Mouse (Mus musculus): ENCODE measurements around the gene Avl9. TPM values are rescaled to one million over a fixed set of nuclear protein-coding genes. Genes with fewer than 3 reads are reported as not detected.

Avl9 gene
- polyA plus RNA-seq, 1 experiment from 2014 or later, result 8.1 TPM

DNA sequence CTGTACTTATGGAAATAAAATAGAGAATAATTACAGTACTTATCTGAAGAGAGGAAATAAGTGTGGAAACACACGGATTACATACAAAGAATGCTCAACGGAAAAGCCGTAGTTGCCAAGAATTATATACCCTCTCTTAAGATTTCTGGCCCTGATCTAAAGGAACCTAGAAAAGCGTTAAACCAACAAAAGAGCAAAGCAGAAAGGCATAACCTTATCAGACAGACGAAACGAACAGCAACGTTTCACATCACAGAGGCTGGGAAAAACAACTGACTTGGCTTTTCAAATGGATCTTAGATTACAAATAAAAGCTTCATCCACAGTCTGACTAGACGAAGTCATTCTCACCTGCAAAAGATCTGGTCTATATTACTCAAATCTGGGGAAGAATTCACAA lies 81.5 kb downstream of the Avl9 start:
- no peaks in the 10 kb centered on the region; the same call in 1 of the 2 replicates for H3K36me3 ChIP-seq (ENCODE audit: control insufficient read depth, insufficient read depth, low read length)
- no peaks in the 10 kb centered on the region for H3K27me3 ChIP-seq (ENCODE audit: control insufficient read depth, insufficient read depth, low read length)
- H3K4me2 ChIP-seq (replicated peaks; ENCODE audit: low read depth), result peak overlapping the region; percentile 77
- no peak for DNase-seq (ENCODE audit: low spot score)
- no peak for TF ChIP-seq CTCF (IDR thresholded peaks at IDR 0.05; ENCODE audit: low read depth)
- TF ChIP-seq EP300 (optimal IDR thresholded peaks at IDR 0.05), result no peak
- H3K9me3 ChIP-seq (ENCODE audit: control insufficient read depth, low read length), result no peaks in the 10 kb centered on the region
- H3K4me3 ChIP-seq (ENCODE audit: low read depth, low read length), result peak overlapping the region; percentile 93
- ATAC-seq (ENCODE audit: low FRiP score, low TSS enrichment), result no peak
- H3K4me1 ChIP-seq (replicated peaks; ENCODE audit: control insufficient read depth, insufficient read depth), result 0 out of 2 replicates have a peak, but pooled peaks cover 4% of the 10 kb centered on the region
- H3K9ac ChIP-seq (ENCODE audit: low read length), result peak overlapping the region; percentile 96
- 2% methylated on average over 8 of the region's 8 CpGs for WGBS
- H3K27ac ChIP-seq (replicated peaks), result peak overlapping the region; percentile 100

DNA sequence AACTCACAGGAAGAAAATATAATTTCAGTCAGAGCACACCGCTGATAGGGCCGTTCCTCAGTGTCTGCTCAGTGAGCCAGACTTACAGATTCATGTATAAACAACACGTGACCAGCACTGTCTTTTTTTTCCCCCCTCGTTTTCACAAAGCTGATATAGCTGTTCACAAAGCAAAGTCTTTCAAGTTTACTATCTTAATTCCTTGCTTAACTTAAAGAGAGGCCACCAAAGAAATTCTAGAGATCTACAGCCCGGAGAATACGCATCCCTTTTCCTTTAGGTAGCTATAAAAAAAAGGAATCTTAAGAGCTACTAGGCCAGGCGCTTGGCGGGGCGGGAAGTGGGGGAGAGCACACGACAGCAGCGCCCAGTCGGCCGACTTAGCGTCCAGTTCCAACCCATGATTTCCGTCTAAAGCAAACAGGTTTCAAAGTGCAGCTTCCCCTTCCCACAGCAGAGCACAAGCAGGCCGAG lies 82.0 kb downstream of the Avl9 start:
- Histone ChIP-seq H3K36me3 (ENCODE audit: control insufficient read depth, insufficient read depth, low read length) (no peaks in the 10 kb centered on the region; the same call in 1 of the 2 replicates), H3K4me1 (replicated peaks; ENCODE audit: control insufficient read depth, insufficient read depth) (0 out of 2 replicates have a peak, but pooled peaks cover 4% of the 10 kb centered on the region), H3K4me3 (ENCODE audit: low read depth, low read length) (peak overlapping the region; percentile 93), H3K27me3 (ENCODE audit: control insufficient read depth, insufficient read depth, low read length) (no peaks in the 10 kb centered on the region), H3K4me2 (replicated peaks; ENCODE audit: low read depth) (peak overlapping the region; percentile 77), H3K27ac (replicated peaks) (peak overlapping the region; percentile 100), H3K9me3 (ENCODE audit: control insufficient read depth, low read length) (no peaks in the 10 kb centered on the region), H3K9ac (ENCODE audit: low read length) (peak overlapping the region; percentile 96)
- TF ChIP-seq EP300 (optimal IDR thresholded peaks at IDR 0.05) (no peak), CTCF (IDR thresholded peaks at IDR 0.05; ENCODE audit: low read depth) (no peak)
- under 1% methylated on average over 16 of the region's 16 CpGs for WGBS
- ATAC-seq (ENCODE audit: low FRiP score, low TSS enrichment) (0 out of 2 replicates have a peak, but pooled peaks have one; percentile 19), DNase-seq (ENCODE audit: low spot score) (peak; percentile 50)

DNA sequence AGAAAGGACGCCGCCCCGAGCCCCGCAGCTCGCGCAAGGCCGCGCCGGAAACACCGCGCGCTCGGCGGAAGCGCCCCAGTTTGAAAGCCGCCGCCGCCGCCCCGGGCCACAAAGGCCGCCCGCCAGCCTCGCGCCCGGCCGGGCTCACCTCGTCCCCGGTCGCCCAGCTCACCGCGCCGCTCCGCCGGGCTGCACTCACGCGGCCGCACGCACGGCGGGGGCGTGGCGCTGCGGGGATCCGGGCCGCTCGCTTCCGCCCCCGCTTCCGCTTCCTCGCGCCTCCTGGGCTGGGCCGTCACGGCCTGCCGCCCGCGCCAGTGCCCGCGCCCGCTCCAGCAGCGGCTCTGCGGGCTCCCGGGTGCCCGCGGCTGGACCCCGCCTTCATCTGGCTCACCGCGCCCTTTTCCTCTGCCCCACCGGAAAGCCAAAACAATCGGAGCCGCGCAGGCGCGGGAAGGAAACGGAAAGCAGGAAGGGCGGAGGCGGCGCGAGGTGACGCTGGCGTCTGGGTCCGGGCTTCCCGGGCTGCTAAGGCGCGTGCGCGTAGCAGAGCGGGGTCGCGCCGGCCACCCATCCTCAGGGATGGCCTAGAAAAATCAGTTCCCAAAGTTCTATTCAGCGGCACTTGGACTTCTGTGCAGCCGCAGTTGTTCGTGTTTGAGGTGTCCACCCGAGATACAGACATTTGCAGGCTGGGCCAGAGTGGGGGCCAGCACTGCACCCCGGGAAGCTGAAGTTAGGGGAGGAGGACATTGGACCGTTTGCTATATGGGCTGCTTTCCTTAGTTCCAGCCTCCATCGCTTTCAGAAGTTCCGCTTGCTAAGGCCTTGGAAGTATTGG lies 82.8 kb downstream of the Avl9 start, which contains the start of gene Kbtbd2:
Kbtbd2 (minus strand) TSS at position 503 of the 841 bp plus-strand sequence.
- Histone ChIP-seq H3K27me3 (ENCODE audit: control insufficient read depth, insufficient read depth, low read length) (no peaks in the 10 kb centered on the region), H3K4me1 (replicated peaks; ENCODE audit: control insufficient read depth, insufficient read depth) (0 out of 2 replicates have a peak, but pooled peaks cover 4% of the 10 kb centered on the region), H3K9me3 (ENCODE audit: control insufficient read depth, low read length) (no peaks in the 10 kb centered on the region), H3K4me2 (replicated peaks; ENCODE audit: low read depth) (peak within 1 kb of the TSS; percentile 77), H3K4me3 (ENCODE audit: low read depth, low read length) (peak within 1 kb of the TSS; percentile 93), H3K36me3 (ENCODE audit: control insufficient read depth, insufficient read depth, low read length) (no peaks in the 10 kb centered on the region; the same call in 1 of the 2 replicates), H3K27ac (replicated peaks) (peak within 1 kb of the TSS; percentile 100), H3K9ac (ENCODE audit: low read length) (peak within 1 kb of the TSS; percentile 96)
- under 1% methylated on average over 58 of the region's 98 CpGs for WGBS
- no peak for TF ChIP-seq CTCF (IDR thresholded peaks at IDR 0.05; ENCODE audit: low read depth)
- no peak for TF ChIP-seq EP300 (optimal IDR thresholded peaks at IDR 0.05)
- peak; percentile 95 for ATAC-seq (ENCODE audit: low FRiP score, low TSS enrichment)
- peak; percentile 95 for DNase-seq (ENCODE audit: low spot score)

DNA sequence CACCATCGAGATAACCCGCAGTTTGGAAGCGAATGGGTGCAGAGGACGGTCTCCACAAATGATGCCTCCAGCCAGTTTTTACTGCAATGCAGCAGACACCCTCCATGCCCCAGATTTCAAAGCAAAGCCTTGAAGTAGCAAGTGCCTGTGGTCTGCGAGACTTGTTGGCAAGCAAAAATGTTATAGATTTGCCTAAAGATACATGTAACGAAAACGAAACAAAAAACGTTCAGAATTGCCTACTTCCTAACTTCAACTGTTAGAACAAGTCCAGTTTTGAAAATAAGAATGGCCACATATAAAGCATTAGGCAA lies 83.4 kb downstream of the Avl9 start:
- WGBS, result 9% methylated on average over 8 of the region's 8 CpGs
- no peak for DNase-seq (ENCODE audit: low spot score)

DNA sequence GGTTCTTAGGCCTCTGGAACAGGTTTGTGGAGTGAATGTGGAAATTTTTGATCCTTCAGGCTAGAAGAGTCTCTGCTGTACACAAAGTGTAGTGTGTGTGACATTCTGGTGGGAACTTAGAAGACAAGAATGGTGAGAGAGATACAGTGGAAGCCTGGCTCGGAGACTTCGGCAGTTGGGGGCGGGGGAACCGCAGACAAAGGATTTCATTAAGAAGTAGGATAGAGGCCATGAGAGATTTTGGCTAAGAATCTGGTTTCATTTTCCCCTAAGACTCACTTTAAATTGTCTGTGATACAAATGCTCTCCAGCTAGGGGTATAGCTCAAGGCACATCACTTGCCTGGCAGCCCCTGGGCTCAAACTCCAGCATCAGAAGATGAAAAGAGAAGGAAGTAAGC lies 90.3 kb downstream of the Avl9 start:
- Histone ChIP-seq H3K4me2 (replicated peaks; ENCODE audit: low read depth) (no peak overlapping the region), H3K4me1 (replicated peaks; ENCODE audit: control insufficient read depth, insufficient read depth) (no peaks in the 10 kb centered on the region), H3K27ac (replicated peaks) (no peak overlapping the region), H3K36me3 (ENCODE audit: control insufficient read depth, insufficient read depth, low read length) (no peaks in the 10 kb centered on the region), H3K9me3 (ENCODE audit: control insufficient read depth, low read length) (no peaks in the 10 kb centered on the region), H3K9ac (ENCODE audit: low read length) (no peak overlapping the region), H3K27me3 (ENCODE audit: control insufficient read depth, insufficient read depth, low read length) (no peaks in the 10 kb centered on the region), H3K4me3 (ENCODE audit: low read depth, low read length) (no peak overlapping the region)
- TF ChIP-seq EP300 (optimal IDR thresholded peaks at IDR 0.05) (no peak), CTCF (IDR thresholded peaks at IDR 0.05; ENCODE audit: low read depth) (no peak)
- WGBS, result 84% methylated on average over 4 of the region's 4 CpGs
- ATAC-seq (ENCODE audit: low FRiP score, low TSS enrichment) (no peak), DNase-seq (ENCODE audit: low spot score) (no peak)

More for the DNA sequence above, 83.4 kb downstream of the Avl9 start:
- Histone ChIP-seq H3K4me3 (ENCODE audit: low read depth, low read length) (peak overlapping the region; percentile 93), H3K27ac (replicated peaks) (peak overlapping the region; percentile 100), H3K27me3 (ENCODE audit: control insufficient read depth, insufficient read depth, low read length) (no peaks in the 10 kb centered on the region), H3K9me3 (ENCODE audit: control insufficient read depth, low read length) (no peaks in the 10 kb centered on the region), H3K36me3 (ENCODE audit: control insufficient read depth, insufficient read depth, low read length) (no peaks in the 10 kb centered on the region), H3K4me2 (replicated peaks; ENCODE audit: low read depth) (peak overlapping the region; percentile 77), H3K4me1 (replicated peaks; ENCODE audit: control insufficient read depth, insufficient read depth) (0 out of 2 replicates have a peak, but pooled peaks cover 4% of the 10 kb centered on the region), H3K9ac (ENCODE audit: low read length) (peak overlapping the region; percentile 96)
- no peak for ATAC-seq (ENCODE audit: low FRiP score, low TSS enrichment)
- TF ChIP-seq EP300 (optimal IDR thresholded peaks at IDR 0.05), result no peak
- no peak for TF ChIP-seq CTCF (IDR thresholded peaks at IDR 0.05; ENCODE audit: low read depth)

DNA sequence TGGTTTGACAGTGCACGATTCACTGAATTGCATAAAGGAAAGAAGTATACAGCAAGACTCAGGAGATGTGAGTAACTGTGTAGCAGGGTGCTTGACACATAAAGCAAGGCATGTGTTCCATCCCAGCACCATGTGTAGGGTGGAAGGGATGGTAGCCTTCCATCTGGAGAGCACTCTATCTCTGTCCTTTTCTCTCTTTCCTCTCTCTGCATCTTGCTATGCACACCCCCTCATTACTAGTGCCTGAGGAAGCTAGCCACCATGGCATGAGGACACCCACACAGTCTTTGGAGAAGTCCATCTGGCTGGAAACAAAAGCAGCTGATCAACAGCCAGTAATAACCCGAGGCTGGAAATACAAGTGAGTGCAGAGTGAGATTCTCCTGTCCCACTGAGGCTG lies 91.5 kb downstream of the Avl9 start:
- Histone ChIP-seq H3K36me3 (ENCODE audit: control insufficient read depth, insufficient read depth, low read length) (no peaks in the 10 kb centered on the region), H3K9me3 (ENCODE audit: control insufficient read depth, low read length) (no peaks in the 10 kb centered on the region), H3K4me2 (replicated peaks; ENCODE audit: low read depth) (no peak overlapping the region), H3K27ac (replicated peaks) (no peak overlapping the region), H3K4me3 (ENCODE audit: low read depth, low read length) (no peak overlapping the region), H3K4me1 (replicated peaks; ENCODE audit: control insufficient read depth, insufficient read depth) (no peaks in the 10 kb centered on the region), H3K27me3 (ENCODE audit: control insufficient read depth, insufficient read depth, low read length) (no peaks in the 10 kb centered on the region), H3K9ac (ENCODE audit: low read length) (no peak overlapping the region)
- WGBS, result 52% methylated on average over 2 of the region's 2 CpGs
- DNase-seq (ENCODE audit: low spot score), result no peak
- ATAC-seq (ENCODE audit: low FRiP score, low TSS enrichment), result no peak
- TF ChIP-seq CTCF (IDR thresholded peaks at IDR 0.05; ENCODE audit: low read depth), result no peak
- no peak for TF ChIP-seq EP300 (optimal IDR thresholded peaks at IDR 0.05)
